Mouse (Mus musculus) MN1 (cell line): Measurements from ENCODE around the gene Dyrk3.
A peak's percentile ranks its signal among the peaks of the same experiment; 100 is the strongest.

Source experiments
- DNase-seq: peaks from one replicate; pipeline ENCODE4 v3.0.0-alpha.2; 2016; ENCODE audit warnings: low spot score

Gene Dyrk3

DNA sequence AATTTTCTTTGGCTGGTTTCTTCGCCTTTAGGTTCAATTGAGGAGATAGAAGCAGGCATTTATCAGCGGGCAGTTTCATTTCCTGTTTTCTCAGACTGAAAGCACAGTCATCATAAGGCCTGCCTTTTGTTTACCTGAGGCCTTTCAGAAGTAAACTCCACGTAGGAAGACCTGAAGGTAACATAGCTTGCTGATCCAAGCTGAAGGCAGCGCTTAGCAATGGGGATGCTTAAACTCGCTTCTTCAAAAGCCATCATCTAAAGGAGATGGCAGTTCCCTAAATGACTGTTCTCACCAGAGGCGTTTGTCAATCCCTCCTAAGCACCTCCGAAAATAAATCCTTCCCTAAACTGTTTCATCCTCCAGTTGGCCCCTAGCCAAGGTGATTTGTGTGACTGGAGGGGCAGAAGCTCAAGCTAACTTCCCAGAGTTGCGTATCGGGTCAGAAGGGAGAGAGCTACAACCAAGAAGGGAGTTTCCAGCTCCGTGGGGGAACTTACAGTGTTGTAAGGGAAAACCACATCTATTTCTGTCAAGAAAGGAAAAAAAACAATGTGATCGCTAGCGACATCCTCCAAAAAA, 27.5 kb downstream of the Dyrk3 start:
- no peak for DNase-seq

DNA sequence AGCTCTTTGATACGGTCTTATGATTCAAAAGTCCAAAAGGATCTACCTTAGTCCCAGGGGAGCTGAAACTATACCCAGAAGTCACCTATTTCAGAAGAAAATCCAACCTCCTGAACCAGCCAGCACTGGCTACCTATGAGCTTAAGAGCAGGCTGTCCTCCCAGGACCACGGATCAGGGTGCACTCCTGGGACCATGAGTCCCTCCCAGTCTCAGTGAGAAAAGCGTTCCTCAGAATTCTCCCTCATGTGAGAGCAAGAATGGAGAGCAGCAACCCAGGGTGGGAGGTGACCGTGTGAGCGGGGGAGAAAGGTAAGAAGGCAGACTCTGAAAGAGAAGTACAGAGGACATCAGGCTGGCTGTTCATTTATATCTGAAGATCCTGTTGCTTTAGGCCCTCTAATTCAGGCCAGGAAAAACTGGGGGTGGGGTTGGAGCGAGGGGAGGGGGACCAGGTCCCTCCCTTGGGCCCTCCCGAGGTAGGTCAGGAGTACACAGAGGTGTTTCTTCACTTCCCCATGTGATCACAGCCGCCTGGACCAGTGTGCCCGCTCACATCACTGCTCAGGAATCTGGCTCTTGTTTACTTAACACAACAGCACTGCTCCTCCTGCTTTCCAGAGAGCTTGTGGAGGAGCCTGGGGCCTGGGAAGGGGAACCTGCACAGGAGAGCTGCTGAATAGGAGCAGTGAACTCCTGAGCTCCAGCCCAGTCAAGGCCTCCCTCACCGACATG, 30.4 kb downstream of the Dyrk3 start:
- no peak for DNase-seq

DNA sequence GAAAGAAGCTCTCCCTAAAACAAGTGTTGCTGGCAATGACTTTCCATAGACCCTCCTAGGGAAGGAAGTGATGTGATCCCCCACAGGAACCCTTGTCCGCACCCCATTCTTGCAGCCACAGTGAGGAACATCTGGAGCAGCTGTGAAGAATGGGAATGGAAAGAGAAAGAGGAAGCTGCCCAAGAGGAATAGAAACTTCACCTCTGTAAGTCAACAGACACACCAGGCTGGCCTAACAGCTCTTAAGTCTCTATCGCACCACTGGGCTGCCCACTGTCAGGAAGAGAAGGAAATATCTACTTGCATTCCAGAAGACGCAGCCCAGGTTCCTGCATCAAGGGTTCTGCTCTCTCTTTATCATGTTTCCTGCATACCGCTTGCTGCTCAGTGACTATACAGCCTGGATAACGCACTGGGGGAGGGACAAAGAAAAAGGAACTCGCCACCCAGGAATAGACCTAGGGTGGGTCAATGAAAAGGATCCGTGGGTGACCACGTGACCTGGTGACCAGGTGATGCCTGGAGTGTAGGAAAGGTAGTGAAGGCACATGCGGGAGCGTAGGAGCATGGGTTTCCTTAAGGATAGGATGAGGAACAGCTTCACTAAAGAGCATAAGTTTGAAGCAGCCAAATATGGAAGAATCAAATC, 34.2 kb downstream of the Dyrk3 start:
- DNase-seq, result no peak

DNA sequence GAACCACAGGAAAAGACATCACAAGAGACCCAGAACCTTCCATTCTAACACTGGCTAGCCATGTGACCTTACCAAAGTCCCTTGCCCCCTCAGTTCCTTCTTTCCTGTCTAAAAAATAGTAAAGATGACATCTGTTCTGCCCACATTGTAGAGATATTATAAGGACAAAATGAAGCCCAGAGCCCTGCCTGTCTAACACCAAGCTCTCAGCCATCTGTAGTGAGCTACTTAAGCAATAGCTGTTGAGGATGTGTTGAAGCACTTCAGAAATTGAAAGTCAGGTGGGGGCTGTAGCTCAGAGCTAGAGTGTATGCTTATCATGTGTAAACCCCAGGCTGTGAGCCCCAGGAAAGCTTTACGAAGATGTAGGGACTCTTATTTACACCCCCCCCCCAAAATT, 37.3 kb downstream of the Dyrk3 start:
- no peak for DNase-seq

DNA sequence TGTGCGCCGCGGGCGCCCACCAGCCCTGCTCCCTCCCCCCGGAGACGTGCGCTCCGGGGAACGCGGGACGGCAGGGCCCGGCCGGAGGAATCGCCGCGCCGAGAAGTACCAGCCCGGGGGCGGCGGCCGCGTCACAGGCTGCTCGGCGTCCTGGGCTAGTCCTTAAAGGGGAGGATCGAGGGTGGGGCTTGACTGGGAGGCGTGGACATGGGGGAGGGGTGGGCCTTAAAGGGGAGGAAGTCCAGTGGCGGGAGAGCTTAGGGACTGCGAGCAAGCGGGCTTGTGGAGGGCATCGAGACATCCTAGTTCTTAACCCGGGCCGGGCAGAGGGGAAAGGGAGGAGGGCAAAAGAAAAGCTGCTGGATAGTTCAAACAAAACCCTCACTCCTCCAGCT, 40.4 kb downstream of the Dyrk3 start, which contains the start of gene Mapkapk2:
Gene Mapkapk2 (minus strand): TSS at position 127 of the 395 bp plus-strand sequence.
- peak; percentile 89 for DNase-seq

DNA sequence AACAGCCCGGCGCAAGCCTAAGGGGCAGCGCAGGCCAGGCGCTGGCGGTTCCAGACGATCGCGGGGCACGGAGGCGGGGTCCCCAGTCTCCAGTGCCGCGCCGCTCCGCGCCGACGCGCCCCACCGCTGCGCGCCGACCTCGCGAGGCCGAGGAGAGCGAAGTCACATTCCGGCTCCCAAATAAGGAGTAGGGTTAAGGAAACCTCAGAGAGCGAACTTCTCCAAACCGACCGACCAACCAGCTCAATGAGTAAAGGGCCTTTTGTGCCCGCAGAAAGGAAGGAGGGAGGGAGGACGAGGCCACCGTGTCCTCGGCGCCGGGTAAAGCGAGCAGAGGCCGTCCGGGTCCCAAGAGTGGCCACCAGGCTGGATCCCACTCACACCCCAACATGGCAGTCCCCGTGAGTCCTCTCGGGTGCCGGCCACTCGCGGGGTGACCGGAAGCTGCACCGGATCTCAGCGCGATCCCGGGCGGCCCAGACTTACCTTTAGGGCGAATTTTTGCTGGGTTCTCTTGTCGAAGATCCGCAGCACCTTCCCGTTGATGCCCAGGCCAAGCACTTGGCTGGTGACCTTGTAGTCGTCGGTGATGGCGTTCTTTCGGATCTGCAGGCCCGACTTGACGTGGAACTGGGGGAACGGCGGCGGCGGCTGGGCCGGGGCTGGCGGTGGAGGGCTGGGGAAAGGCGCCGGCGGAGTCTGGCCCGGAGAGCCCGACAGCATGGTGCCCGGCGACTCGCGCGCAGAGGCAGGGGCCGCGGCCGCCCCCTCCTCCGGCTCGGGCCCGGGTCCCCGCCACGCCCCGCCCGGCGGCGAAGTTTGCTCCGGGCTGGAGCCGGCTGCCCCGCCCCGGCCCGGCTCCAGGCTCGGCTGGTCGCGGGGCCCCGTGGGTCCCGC, 41.1 kb downstream of the Dyrk3 start:
- peak; percentile 83 for DNase-seq

DNA sequence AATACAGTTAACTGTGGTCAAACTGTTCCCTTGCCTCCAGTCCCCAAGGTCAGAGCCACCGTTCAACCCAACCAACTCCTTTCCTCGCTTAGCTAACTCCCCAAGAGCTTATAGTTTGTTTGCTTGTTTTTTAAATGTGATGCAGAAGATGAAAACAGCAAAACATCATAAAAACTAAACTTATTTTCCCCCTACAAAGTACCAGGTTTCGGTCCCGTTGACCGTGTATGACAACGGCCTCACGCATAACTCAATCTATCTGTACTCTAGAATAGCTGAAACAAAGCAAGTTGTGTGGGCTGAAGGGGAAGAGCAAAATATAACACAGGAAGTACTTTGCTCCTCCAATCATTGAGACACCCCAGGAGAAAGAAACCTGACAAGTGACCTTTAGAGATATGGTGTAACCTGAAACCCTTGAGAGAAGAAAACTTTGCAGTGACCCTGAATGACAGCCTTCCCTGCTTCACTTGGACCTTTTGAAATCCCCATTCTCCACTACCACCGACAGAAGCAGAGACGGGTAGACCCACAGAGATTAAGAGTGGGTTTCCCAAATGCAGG, 41.9 kb downstream of the Dyrk3 start:
- no peak for DNase-seq

DNA sequence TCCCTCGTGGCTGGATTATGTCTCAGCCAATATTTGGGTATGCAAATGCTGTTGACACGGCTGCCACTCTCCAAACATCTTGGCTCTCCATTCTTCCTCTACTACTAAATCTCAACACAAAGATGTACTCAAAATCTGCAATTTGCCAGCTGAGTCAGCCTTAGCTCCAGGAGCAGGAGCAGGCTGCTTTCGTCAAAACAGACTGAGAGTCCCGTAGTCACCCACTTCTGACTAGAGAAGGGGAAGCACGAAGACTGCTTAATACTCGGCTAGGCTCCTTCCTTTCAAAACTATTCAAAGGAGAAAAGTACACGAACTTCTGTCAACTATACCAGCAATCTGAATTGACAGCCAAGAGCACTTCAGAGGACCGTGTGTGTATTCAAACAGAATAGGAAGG, 42.6 kb downstream of the Dyrk3 start:
- no peak for DNase-seq

DNA sequence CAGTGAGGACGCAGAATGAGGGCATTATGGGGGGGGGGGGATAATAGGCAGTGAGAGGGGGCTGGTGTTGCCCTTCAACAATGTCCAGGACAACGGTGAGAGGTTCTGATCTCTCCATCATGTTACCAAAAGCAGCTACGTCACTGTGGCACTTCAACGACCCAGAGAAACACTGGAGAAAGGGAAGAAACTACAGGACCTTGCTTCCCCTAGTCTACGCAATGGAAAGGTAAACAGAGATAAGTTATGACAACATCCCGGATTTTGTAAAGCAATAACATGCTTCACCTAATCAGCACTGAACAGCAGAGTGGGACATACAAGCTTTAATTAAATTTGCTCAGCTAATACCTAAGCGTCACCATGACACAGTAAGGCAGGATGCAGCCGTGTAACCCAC, 44.3 kb downstream of the Dyrk3 start:
- DNase-seq, result no peak

DNA sequence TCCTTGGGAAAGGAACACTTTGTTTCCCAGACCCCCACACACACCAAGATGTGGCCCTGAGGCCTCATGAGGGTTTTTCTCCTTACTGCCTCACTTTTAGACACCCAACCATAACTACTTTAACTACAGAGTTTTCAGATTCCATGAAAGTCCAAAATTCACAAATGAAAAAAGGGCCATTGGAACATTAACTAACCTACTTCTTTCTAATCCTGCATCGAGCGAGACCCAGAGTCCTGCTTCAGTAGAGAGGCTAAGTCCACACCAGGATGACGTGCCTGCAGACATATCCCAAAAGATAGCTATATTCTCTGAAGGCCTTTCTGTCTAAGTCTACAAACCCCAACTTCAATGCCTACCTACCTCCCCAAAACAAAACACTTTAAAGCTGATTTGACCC, 45.3 kb downstream of the Dyrk3 start:
- no peak for DNase-seq

DNA sequence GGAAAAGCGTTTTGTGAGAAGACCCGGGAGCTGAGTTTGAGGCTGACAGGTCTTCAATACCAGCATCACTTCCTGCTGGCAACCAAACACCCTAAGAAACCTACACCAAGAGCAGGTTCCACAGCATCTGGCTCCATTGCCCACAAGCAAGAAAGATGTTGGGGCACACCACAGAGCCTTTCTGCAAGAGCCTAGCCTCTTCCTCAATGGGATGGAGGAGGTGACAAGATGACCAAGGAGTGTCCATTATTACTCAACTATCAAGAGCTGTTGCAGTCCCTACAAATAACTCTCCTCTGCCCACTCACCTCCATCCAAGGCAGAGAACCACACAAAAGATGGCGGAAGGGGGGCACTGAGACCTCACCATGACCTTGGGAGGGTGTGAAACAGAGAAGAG, 46.0 kb downstream of the Dyrk3 start:
- no peak for DNase-seq

DNA sequence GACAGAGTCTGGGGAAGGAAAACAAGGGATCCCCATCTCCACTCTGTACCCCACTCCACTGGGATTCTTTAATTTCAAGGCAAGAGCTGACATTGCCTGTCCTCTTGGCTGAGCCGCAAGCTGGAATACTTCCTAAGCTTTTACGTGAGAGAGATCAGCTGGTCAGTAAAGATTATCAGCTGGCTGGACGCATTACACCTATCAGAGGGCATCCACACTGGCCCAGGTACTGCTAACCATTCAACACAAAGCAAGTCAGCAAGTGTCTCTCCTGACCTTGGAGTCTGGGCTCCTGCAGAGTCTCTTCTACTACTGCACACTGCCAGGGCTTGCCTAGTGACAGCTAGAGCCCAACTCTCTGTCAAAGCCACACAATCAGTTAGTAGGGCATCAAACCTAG, 46.7 kb downstream of the Dyrk3 start:
- no peak for DNase-seq

DNA sequence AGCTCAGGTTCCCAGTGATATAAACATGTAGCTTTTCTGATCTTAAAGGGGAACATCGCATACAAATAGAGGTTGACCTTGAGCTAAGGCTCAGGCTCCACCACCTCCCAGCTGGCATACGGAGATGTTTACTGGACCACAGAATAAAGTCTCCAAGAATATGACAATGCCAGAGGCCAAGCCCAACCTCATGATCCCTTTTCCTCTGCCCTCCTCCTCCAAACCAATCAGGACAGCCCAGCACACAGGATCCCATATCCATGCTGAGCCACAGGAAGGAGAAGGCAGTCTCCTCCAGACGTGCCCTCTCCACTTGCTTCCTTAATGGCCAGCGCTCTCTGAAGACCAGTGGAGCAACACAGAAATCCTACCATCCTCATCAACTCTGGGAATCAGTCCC, 47.3 kb downstream of the Dyrk3 start:
- DNase-seq, result no peak

DNA sequence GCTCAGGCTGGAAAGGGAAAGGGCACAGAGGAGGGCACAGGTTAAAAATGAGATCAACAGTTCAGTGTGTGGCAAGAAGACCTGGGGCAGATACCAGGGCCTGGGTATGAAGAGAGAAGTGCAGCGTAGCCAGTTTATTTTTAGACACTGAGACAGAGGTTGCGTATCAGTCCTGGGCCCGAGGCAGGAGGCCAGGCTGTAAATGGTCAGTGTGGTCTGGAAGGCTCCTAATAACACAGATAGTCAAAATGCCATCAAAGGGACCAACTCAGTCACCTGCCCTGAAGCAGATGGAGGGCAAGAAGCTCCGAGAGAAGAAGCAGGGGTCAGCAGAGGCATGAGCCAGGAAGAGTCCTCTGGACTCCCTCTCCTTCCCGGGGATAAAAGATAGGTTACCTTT, 47.9 kb downstream of the Dyrk3 start:
- DNase-seq, result no peak

DNA sequence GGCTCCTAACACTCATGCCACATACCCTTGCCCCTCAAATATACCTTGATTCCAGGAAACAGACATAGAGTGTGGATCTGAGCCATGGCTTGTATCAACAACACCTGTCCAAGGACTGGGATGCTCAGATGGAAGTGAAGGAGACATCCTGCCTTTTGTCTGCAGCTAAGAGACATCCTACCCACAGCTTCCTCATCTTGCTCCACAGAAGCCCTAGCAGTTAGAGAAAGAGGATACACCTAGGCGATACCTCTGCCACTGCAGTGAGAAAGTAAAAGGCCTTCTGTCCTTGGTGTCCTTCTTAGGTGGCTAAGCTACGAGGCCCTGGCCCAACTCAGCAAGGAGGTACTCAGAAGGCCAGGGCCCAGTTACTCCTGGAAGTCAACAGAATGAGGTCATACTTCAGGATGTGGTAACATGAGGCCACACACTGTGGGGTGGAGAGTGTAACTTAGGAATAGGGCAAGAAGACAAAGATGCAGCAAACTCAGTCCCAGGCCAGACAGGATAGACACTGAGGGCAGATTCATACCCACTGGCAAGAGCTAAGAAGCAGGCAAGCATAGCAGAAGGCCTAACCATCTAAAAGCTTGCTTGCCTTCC, 48.5 kb downstream of the Dyrk3 start:
- no peak for DNase-seq

DNA sequence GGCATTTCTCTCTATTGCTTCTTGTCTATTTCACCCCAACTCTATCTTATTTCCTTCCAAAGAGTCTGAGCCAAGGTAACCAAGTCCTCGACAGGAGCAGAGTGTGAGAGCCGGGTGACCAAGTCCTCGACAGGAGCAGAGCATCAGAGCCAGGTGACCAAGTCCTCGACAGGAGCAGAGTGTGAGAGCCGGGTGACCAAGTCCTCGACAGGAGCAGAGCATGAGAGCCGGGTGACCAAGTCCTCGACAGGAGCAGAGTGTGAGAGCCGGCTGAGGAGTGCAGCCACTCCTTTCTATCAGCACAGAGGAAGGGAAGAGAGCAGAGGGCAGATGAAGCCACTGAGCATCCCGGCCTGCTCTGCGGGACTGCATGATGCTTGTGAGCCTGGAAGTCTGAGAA, 49.6 kb downstream of the Dyrk3 start:
- DNase-seq, result no peak

DNA sequence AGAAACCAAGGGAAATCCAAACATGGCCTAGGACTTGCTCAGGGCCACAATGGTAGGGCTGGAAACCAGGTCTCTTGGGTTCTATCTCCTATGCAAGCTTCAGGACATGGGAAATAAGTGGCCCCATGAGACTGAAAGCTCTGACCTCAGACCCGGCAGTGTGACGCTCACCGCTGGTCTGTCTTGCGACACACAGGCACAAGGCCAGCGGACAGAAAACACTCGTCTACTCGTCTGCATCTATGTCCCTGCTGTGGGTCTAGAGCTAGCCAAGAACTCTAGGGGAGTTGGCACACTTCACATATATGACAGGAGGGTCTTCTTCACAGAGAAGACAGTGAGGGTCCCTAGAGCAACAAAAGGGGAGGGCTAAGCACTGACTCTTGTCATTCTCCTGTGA, 51.2 kb downstream of the Dyrk3 start:
- no peak for DNase-seq

DNA sequence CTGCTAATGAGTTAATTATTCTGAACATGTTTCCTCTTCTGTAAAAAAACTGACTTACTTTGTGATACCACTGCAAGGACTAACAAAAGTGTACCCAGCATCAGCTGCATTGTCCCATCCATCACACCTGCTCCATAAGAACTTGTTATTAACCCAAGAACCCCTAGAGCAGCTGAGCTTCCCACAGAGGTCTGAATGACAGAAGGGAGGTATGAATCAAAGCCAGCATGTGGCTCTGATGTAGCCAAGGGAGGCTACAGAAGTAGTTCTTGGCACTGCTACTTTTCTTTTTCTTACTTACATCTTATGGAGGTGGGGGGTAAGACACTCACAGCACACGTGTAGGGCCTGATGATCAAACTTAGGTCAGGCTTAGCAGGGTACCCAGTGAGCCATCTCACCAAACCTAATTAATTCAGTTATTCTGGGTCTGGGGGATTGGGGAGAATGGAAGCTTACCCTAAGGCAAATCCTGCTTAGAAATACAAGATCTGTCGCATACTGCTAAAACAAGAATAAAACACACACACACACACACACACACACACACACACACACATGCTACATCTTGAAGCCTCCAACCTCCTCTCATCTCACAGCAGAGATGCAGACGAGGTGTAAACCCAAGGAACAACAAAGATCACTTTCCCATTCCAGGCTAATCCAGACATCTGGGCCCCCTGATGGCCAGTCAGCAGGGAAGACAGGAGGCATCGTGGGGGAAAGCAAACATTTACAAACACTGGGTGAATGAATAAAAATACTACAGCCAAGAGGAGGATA, 52.0 kb downstream of the Dyrk3 start:
- no peak for DNase-seq

DNA sequence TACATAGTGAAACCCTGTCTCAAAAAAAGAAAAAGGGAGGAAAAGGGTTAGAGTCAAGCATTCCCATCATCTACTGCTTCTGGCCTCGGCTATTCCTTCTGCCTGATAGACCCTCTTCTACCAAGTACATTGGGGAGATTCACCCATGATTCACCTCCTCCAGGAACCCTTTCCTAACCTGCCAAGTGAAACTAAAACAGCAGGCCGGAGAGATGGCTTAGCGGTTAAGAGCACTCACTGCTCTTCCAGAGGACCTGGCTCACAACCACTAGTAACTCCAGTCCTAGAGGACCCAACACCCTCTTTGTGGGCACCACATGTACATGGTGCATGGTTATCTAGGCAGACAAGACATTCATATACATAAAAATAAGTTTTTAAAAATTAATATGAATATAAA, 52.9 kb downstream of the Dyrk3 start:
- DNase-seq, result no peak

DNA sequence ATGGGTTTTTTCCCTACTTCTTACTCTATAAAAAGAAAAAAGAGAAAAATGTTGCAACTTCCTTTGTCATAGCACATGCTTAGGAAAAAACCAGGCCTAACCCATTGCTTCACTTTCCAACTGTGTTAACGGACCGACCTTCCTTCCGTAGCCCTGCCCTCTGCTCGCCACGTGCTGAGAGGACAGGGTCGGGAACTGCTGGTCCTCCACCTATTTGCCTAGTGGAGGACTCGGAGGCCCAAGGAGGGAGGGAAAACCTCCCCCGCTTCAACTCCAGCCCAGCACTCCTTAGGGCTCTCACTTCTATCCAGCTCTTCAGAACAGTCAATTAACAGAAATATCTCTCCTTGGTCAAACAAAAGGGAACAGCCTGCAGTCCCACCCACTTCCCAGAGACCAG, 53.9 kb downstream of the Dyrk3 start:
- no peak for DNase-seq

DNA sequence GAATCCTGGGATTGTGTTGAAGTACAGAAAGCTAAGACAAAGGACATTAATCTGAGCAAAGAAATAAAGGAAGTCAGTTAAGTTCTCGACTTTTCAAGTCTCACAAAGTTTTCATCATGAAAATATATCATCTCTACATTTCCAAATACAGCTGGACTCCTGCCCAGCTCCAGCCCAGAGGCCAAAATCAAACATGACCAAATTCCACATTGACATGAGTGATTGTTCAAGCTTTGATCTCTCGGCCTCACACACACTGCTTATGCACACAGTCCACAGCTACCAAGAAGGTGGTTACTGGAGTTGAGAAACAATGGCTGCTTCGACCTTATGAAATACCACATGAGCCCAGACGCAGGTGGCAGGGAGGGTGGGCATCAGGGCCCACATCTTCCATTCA, 54.5 kb downstream of the Dyrk3 start:
- no peak for DNase-seq
